In genomic region chr12:59066448-59067077, GRCm38 (mm10) we compare ENCODE assay signal across 8 mouse cellular contexts. TPM values are rescaled to one million over a fixed set of nuclear protein-coding genes. Genes with fewer than 3 reads are reported as not detected.
DNase-seq lines count a peak whose midpoint lies in the region; ATAC-seq and TF ChIP-seq lines count a peak whose summit lies in the region.

Gene Pnn, plus strand, starts transcription at chr12:59066884.

- peaks cover 35% of the 10 kb centered on the region for H3K36me3 ChIP-seq in embryonic facial prominence, embryonic 13.5 days
- peaks cover 7% of the 10 kb centered on the region for H3K36me3 ChIP-seq in kidney, adult 2 months (ENCODE audit: control insufficient read depth, insufficient read depth, low read length)
- peaks cover 39% of the 10 kb centered on the region for H3K36me3 ChIP-seq in limb, embryonic 12.5 days
- peaks cover 30% of the 10 kb centered on the region for H3K36me3 ChIP-seq in midbrain, embryonic 15.5 days (replicated peaks)
- H3K36me3 ChIP-seq in spleen, adult 2 months (ENCODE audit: control insufficient read depth, insufficient read depth, low read length), result peaks cover 24% of the 10 kb centered on the region

- H3K27ac ChIP-seq in embryonic facial prominence, embryonic 13.5 days, result peak within 1 kb of the TSS; percentile 93
- peak within 1 kb of the TSS; percentile 81 for H3K27ac ChIP-seq in kidney, adult 2 months (ENCODE audit: insufficient read depth, low read depth, low read length)
- H3K27ac ChIP-seq in limb, embryonic 12.5 days, result peak within 1 kb of the TSS; percentile 91
- peak within 1 kb of the TSS; percentile 94 for H3K27ac ChIP-seq in midbrain, embryonic 15.5 days
- H3K27ac ChIP-seq in spleen, adult 2 months (ENCODE audit: insufficient read depth, low read length), result peak within 1 kb of the TSS; percentile 88

- peak within 1 kb of the TSS; percentile 100 for H3K9ac ChIP-seq in embryonic facial prominence, embryonic 13.5 days
- H3K9ac ChIP-seq in limb, embryonic 12.5 days (replicated peaks), result peak within 1 kb of the TSS; percentile 99
- peak within 1 kb of the TSS; percentile 95 for H3K9ac ChIP-seq in midbrain, embryonic 15.5 days

- peaks cover 9% of the 10 kb centered on the region; the same call in 1 of the 2 replicates for H3K4me1 ChIP-seq in embryonic facial prominence, embryonic 13.5 days
- H3K4me1 ChIP-seq in kidney, adult 2 months (ENCODE audit: control insufficient read depth, insufficient read depth, low read length), result 0 out of 2 replicates have a peak, but pooled peaks cover 2% of the 10 kb centered on the region
- peaks cover 8% of the 10 kb centered on the region; the same call in 1 of the 2 replicates for H3K4me1 ChIP-seq in limb, embryonic 12.5 days (replicated peaks)
- peaks cover 12% of the 10 kb centered on the region for H3K4me1 ChIP-seq in midbrain, embryonic 15.5 days
- peaks cover 2% of the 10 kb centered on the region; the same call in 1 of the 2 replicates for H3K4me1 ChIP-seq in spleen, adult 2 months (ENCODE audit: control insufficient read depth, insufficient read depth, insufficient read length)

- peak; percentile 99 for ATAC-seq in embryonic facial prominence, embryonic 13.5 days (ENCODE audit: insufficient number of reproducible peaks, insufficient read depth, low FRiP score, low TSS enrichment, low read depth)
- peak; percentile 99 for ATAC-seq in limb, embryonic 12.5 days (ENCODE audit: insufficient number of reproducible peaks, insufficient read depth, low FRiP score, low TSS enrichment, low read depth)
- ATAC-seq in midbrain, embryonic 15.5 days (replicated peaks), result peak; percentile 99

- H3K27me3 ChIP-seq in embryonic facial prominence, embryonic 13.5 days, result no peaks in the 10 kb centered on the region
- H3K27me3 ChIP-seq in kidney, adult 2 months (replicated peaks; ENCODE audit: control insufficient read depth, insufficient read depth, low read length), result no peaks in the 10 kb centered on the region
- H3K27me3 ChIP-seq in limb, embryonic 12.5 days, result no peaks in the 10 kb centered on the region
- H3K27me3 ChIP-seq in midbrain, embryonic 15.5 days (replicated peaks), result no peaks in the 10 kb centered on the region
- no peaks in the 10 kb centered on the region for H3K27me3 ChIP-seq in spleen, adult 2 months (ENCODE audit: control insufficient read depth, insufficient read depth, low read length)

- WGBS in embryonic facial prominence, embryonic 13.5 days, result under 1% methylated on average over 43 of the region's 43 CpGs
- WGBS in kidney, adult 2 months, result under 1% methylated on average over 42 of the region's 43 CpGs
- under 1% methylated on average over 43 of the region's 43 CpGs for WGBS in limb, embryonic 12.5 days
- 0% methylated on average over 43 of the region's 43 CpGs for WGBS in midbrain, embryonic 15.5 days
- whole genome bisulfite sequencing in spleen, adult 2 months, result 1% methylated on average over 42 of the region's 43 CpGs

- TF ChIP-seq CTCF in kidney, adult 2 months (conservative IDR thresholded peaks at IDR 0.05; ENCODE audit: insufficient read depth, insufficient read length, low read depth, low read length), result no peak
- no peak for TF ChIP-seq CTCF in spleen, adult 2 months (IDR thresholded peaks at IDR 0.05; ENCODE audit: extremely low read depth, insufficient read depth, insufficient read length, insufficient replicate concordance)

- peak within 1 kb of the TSS; percentile 68 for H3K4me2 ChIP-seq in embryonic facial prominence, embryonic 13.5 days
- H3K4me2 ChIP-seq in limb, embryonic 12.5 days, result peak within 1 kb of the TSS; percentile 84
- H3K4me2 ChIP-seq in midbrain, embryonic 15.5 days, result peak within 1 kb of the TSS; percentile 74

- H3K9me3 ChIP-seq in embryonic facial prominence, embryonic 13.5 days, result no peaks in the 10 kb centered on the region
- no peaks in the 10 kb centered on the region for H3K9me3 ChIP-seq in limb, embryonic 12.5 days
- H3K9me3 ChIP-seq in midbrain, embryonic 15.5 days, result no peaks in the 10 kb centered on the region

- peak; percentile 98 for DNase-seq in 3134 (ENCODE audit: extremely low read depth, insufficient read length, low spot score)
- peak; percentile 98 to 99 for DNase-seq in adrenal gland, postnatal 36 days
- peak; percentile 97 to 99 for DNase-seq in heart, adult 18-20 months
- DNase-seq in kidney, adult 2 months, result peak; percentile 99
- peak; percentile 92 to 95 for DNase-seq in spleen, adult 2 months (ENCODE audit: low read depth in 1 of 2, low spot score in 2 of 2)

- H3K4me3 ChIP-seq in embryonic facial prominence, embryonic 13.5 days, result peak within 1 kb of the TSS; percentile 98
- H3K4me3 ChIP-seq in kidney, adult 2 months (ENCODE audit: insufficient read depth, low read depth, low read length), result peak within 1 kb of the TSS; percentile 67
- H3K4me3 ChIP-seq in limb, embryonic 12.5 days (replicated peaks), result peak within 1 kb of the TSS; percentile 91
- peak within 1 kb of the TSS; percentile 94 for H3K4me3 ChIP-seq in midbrain, embryonic 15.5 days
- H3K4me3 ChIP-seq in spleen, adult 2 months (ENCODE audit: extremely low read depth, insufficient read depth, insufficient read length), result peak within 1 kb of the TSS; percentile 86

- TF ChIP-seq POLR2A in kidney, adult 2 months (IDR thresholded peaks at IDR 0.05; ENCODE audit: low read depth, low read length), result peak; percentile 49
- TF ChIP-seq POLR2A in spleen, adult 2 months (IDR thresholded peaks at IDR 0.05; ENCODE audit: low read depth, low read length), result peak; percentile 80

RNA-seq across cellular contexts. Expression of gene Pnn, which starts in this region (rescaled TPM):
- total RNA-seq in adrenal gland, postnatal 36 days (2021), result 10 to 100 TPM; 40.4 to 45.5 TPM
- 135 and 141 TPM in 2 replicates for polyA plus RNA-seq in embryonic facial prominence, embryonic 13.5 days (2015; fragmentation: Nextera tagmentation; extraction: Ambion mirVana)
- total RNA-seq in heart, adult 18-20 months (2021), result 10 to 100 TPM; 24.4 to 26.9 TPM
- polyA plus RNA-seq in kidney, adult 2 months (2012; rRNA removed), result 8.2 and 10.4 TPM in 2 replicates
- 124 and 128 TPM in 2 replicates for polyA plus RNA-seq in limb, embryonic 12.5 days (2016; fragmentation: Nextera tagmentation; extraction: Ambion mirVana)
- 87.4 and 94.8 TPM in 2 replicates for polyA plus RNA-seq in midbrain, embryonic 15.5 days (2015; fragmentation: Nextera tagmentation; extraction: Ambion mirVana)
- polyA plus RNA-seq in spleen, adult 2 months (2012; rRNA removed), result 15.4 and 16.2 TPM in 2 replicates

Comparison
In these comparisons a context has a peak if more than half of its experiments do, and no peak if none do; other contexts are left out.
1. Peak in every context shown above with its lines: DNase-seq, ATAC-seq, H3K4me3 ChIP-seq and H3K27ac ChIP-seq.